In the genomic region with DNA sequence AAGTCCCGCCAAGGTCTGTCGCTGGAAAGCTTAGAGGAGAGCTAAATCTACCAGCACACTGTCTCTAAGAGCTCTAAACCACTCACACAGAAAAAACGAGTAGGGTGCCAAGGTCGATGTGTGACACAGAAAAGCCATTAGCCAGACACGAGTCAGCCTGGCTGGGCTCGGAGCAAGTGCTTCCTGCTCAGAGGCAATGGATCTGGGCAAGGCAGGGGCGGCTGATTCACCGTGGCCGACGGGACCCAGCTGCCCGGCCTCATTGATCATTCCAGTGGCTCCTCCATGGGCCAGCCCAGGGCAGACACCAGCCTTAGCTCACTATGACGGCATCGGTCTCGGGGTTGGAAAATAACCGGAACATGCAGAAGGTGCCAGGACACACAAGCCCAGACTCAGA, we compare ENCODE assay signal across 8 mouse cellular contexts.
DNase-seq lines count a peak whose midpoint lies in the region; ATAC-seq and TF ChIP-seq lines count a peak whose summit lies in the region.

No protein-coding gene starts in this region.

- no peaks in the 10 kb centered on the region for H3K27me3 ChIP-seq in E14TG2a.4 (ENCODE audit: insufficient read depth, low read length)
- H3K27me3 ChIP-seq in hindbrain, embryonic 13.5 days, result no peaks in the 10 kb centered on the region
- no peaks in the 10 kb centered on the region for H3K27me3 ChIP-seq in liver, postnatal 0 days (ENCODE audit: insufficient read depth, low read length)
- H3K27me3 ChIP-seq in neural tube, embryonic 15.5 days (replicated peaks), result no peaks in the 10 kb centered on the region

- H3K4me3 ChIP-seq in E14TG2a.4 (replicated peaks; ENCODE audit: low read length), result peak overlapping the region; percentile 20; the same call in 1 of the 2 replicates
- no peak overlapping the region for H3K4me3 ChIP-seq in hindbrain, embryonic 13.5 days
- H3K4me3 ChIP-seq in liver, postnatal 0 days (ENCODE audit: low read depth, low read length), result no peak overlapping the region
- no peak overlapping the region for H3K4me3 ChIP-seq in neural tube, embryonic 15.5 days (replicated peaks)

- no peaks in the 10 kb centered on the region for H3K9me3 ChIP-seq in E14TG2a.4 (ENCODE audit: low read length)
- no peaks in the 10 kb centered on the region for H3K9me3 ChIP-seq in hindbrain, embryonic 13.5 days
- no peaks in the 10 kb centered on the region for H3K9me3 ChIP-seq in liver, postnatal 0 days (ENCODE audit: low read length)
- H3K9me3 ChIP-seq in neural tube, embryonic 15.5 days (replicated peaks), result no peaks in the 10 kb centered on the region

- H3K36me3 ChIP-seq in E14TG2a.4 (ENCODE audit: insufficient read depth, low read length), result peaks cover 44% of the 10 kb centered on the region
- no peaks in the 10 kb centered on the region for H3K36me3 ChIP-seq in hindbrain, embryonic 13.5 days
- no peaks in the 10 kb centered on the region for H3K36me3 ChIP-seq in liver, postnatal 0 days (replicated peaks; ENCODE audit: insufficient read depth, low read length)
- H3K36me3 ChIP-seq in neural tube, embryonic 15.5 days, result no peaks in the 10 kb centered on the region

- peaks cover 96% of the 10 kb centered on the region for H3K4me1 ChIP-seq in E14TG2a.4 (replicated peaks; ENCODE audit: low read depth, low read length)
- peaks cover 32% of the 10 kb centered on the region for H3K4me1 ChIP-seq in hindbrain, embryonic 13.5 days (replicated peaks)
- H3K4me1 ChIP-seq in liver, postnatal 0 days (ENCODE audit: insufficient read depth), result peaks cover 34% of the 10 kb centered on the region
- H3K4me1 ChIP-seq in neural tube, embryonic 15.5 days, result peaks cover 25% of the 10 kb centered on the region

- DNase-seq in adrenal gland, postnatal 36 days, result peak; percentile 89 to 92
- peak; percentile 69 for DNase-seq in gastrocnemius, adult 18-20 months (ENCODE audit: low spot score)
- DNase-seq in liver, postnatal 0 days, result peak; percentile 56
- DNase-seq in right cerebral cortex, postnatal 14 days, result no peak
- no peak for DNase-seq in frontal cortex, postnatal 36 days (ENCODE audit: low spot score in 2 of 2)

- TF ChIP-seq EP300 in liver, postnatal 0 days (IDR thresholded peaks at IDR 0.05; ENCODE audit: low read depth), result no peak

- peak; percentile 73 for ATAC-seq in hindbrain, embryonic 13.5 days (ENCODE audit: low FRiP score)
- peak; percentile 66 for ATAC-seq in liver, postnatal 0 days
- peak; percentile 80 for ATAC-seq in neural tube, embryonic 15.5 days (ENCODE audit: low FRiP score)

- peak overlapping the region; percentile 43; the same call in 1 of the 2 replicates for H3K9ac ChIP-seq in hindbrain, embryonic 13.5 days
- 0 out of 2 replicates have a peak overlapping the region, but pooled peaks have one; percentile 9 for H3K9ac ChIP-seq in liver, postnatal 0 days (replicated peaks)
- no peak overlapping the region for H3K9ac ChIP-seq in neural tube, embryonic 15.5 days (replicated peaks)

- 27% methylated on average over 15 of the region's 15 CpGs for WGBS in hindbrain, embryonic 13.5 days
- 42% methylated on average over 15 of the region's 15 CpGs for WGBS in liver, postnatal 0 days (ENCODE audit: insufficient replicate concordance)
- WGBS in neural tube, embryonic 15.5 days, result 18% methylated on average over 15 of the region's 15 CpGs

- TF ChIP-seq CTCF in E14TG2a.4 (conservative IDR thresholded peaks at IDR 0.05; ENCODE audit: low read length), result no peak
- no peak for TF ChIP-seq CTCF in liver, postnatal 0 days (IDR thresholded peaks at IDR 0.05; ENCODE audit: low read depth)

- peak overlapping the region; percentile 30; the same call in 1 of the 2 replicates for H3K27ac ChIP-seq in hindbrain, embryonic 13.5 days
- H3K27ac ChIP-seq in liver, postnatal 0 days (ENCODE audit: low read depth), result peak overlapping the region; percentile 57
- peak overlapping the region; percentile 38; the same call in 1 of the 2 replicates for H3K27ac ChIP-seq in neural tube, embryonic 15.5 days (replicated peaks)

- H3K4me2 ChIP-seq in hindbrain, embryonic 13.5 days, result 0 out of 2 replicates have a peak overlapping the region, but pooled peaks have one; percentile 6
- peak overlapping the region; percentile 28; the same call in 1 of the 2 replicates for H3K4me2 ChIP-seq in liver, postnatal 0 days (ENCODE audit: low read depth, low read length)
- H3K4me2 ChIP-seq in neural tube, embryonic 15.5 days, result no peak overlapping the region

Comparison
In these comparisons a context has a peak if more than half of its experiments do, and no peak if none do; other contexts are left out.
1. DNase-seq: peak in adrenal gland, postnatal 36 days (2 of 2), gastrocnemius, adult 18-20 months (single experiment) and liver, postnatal 0 days (single experiment); none in right cerebral cortex, postnatal 14 days (single experiment) and frontal cortex, postnatal 36 days (0 of 2).
2. Peak in every context shown above with its lines, with median percentiles within 50 percentile points of each other: ATAC-seq and H3K27ac ChIP-seq.